Mouse (Mus musculus): ENCODE measurements around the gene Snhg11.
"Not testable (repeated sequence)": the region's sequence is repeated elsewhere in the genome, so short reads cannot be mapped to it uniquely, and the experiment has no call there.

Snhg11 gene

GRCm38 (mm10) chr2:158369474-158370172, 5.8 kb upstream of the Snhg11 start:
- no peak for DNase-seq (ENCODE audit: low read depth)

GRCm38 (mm10) chr2:158370173-158370550, 5.3 kb upstream of the Snhg11 start:
- no peak for DNase-seq (ENCODE audit: low read depth)

GRCm38 (mm10) chr2:158373061-158373460, 2.4 kb upstream of the Snhg11 start:
- DNase-seq (ENCODE audit: low read depth): no peak

- DNase-seq (ENCODE audit: low read depth): no peak
Observed at GRCm38 (mm10) chr2:158373516-158373915, 1.9 kb upstream of the Snhg11 start.

- no peak for DNase-seq (ENCODE audit: low read depth)
Observed at GRCm38 (mm10) chr2:158376123-158376687, 767 bp downstream of the Snhg11 start.

GRCm38 (mm10) chr2:158376798-158377197, 1.4 kb downstream of the Snhg11 start:
- DNase-seq (ENCODE audit: low read depth): no peak

- DNase-seq (ENCODE audit: low read depth): no peak
Observed at GRCm38 (mm10) chr2:158377811-158378210, 2.4 kb downstream of the Snhg11 start.

- peak; percentile 79 for DNase-seq (ENCODE audit: low read depth)
Observed at GRCm38 (mm10) chr2:158379354-158380078, 4.1 kb downstream of the Snhg11 start.

GRCm38 (mm10) chr2:158386072-158386471, 10.6 kb downstream of the Snhg11 start:
- DNase-seq (ENCODE audit: low read depth): no peak

- DNase-seq (ENCODE audit: low read depth): no peak
Observed at GRCm38 (mm10) chr2:158389421-158389820, 14.0 kb downstream of the Snhg11 start.

GRCm38 (mm10) chr2:158396369-158396768, 20.9 kb downstream of the Snhg11 start:
- no peak for DNase-seq (ENCODE audit: low read depth)

- DNase-seq (ENCODE audit: low read depth): not testable (repeated sequence)
Observed at GRCm38 (mm10) chr2:158397140-158397539, 21.7 kb downstream of the Snhg11 start.

- DNase-seq (ENCODE audit: low read depth): no peak
Observed at GRCm38 (mm10) chr2:158402915-158403314, 27.5 kb downstream of the Snhg11 start.

- DNase-seq (ENCODE audit: low read depth): no peak
Observed at GRCm38 (mm10) chr2:158408997-158409594, 33.7 kb downstream of the Snhg11 start.

- DNase-seq (ENCODE audit: low read depth): peak; percentile 95
Observed at GRCm38 (mm10) chr2:158409595-158410021, 34.2 kb downstream of the Snhg11 start, which contains the start of gene Ralgapb. Ralgapb (plus strand) TSS chr2:158409848.

- DNase-seq (ENCODE audit: low read depth): no peak
Observed at GRCm38 (mm10) chr2:158410022-158411014, 34.9 kb downstream of the Snhg11 start.

GRCm38 (mm10) chr2:158413240-158413639, 37.8 kb downstream of the Snhg11 start:
- no peak for DNase-seq (ENCODE audit: low read depth)

GRCm38 (mm10) chr2:158415826-158416225, 40.4 kb downstream of the Snhg11 start:
- no peak for DNase-seq (ENCODE audit: low read depth)

GRCm38 (mm10) chr2:158418663-158419062, 43.2 kb downstream of the Snhg11 start:
- DNase-seq (ENCODE audit: low read depth): no peak
